ENCODE assay signal across 12 mouse cellular contexts in the genomic region with DNA sequence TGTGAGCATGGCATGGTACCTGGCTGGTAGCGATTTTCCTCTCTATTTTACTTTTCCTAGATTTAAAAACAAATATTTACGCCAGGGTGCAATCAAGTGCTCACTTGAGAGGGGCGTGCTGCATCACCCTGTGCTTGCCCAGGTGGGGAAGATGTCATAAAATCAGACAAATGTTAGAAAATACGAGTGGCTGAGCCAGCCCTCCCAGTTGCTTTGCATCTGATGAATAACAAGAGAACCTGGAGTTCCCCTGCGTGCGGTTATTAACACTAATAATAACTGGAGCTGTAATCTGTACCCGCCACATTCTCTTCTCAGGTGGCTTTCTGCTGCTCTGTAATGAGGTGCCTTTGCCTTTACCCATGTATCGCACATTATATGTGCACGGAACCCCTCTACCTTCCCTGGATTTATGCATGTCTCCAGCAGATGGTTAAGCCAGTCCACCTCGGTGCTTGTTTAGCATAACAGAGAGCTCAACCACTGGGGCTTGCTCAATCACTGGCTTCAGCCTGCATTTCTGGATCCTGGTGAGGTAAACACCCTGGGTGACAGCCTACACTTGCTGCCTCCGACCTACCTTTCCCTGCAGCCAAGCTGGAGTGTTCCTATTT.
DNase-seq lines count a peak whose midpoint lies in the region; ATAC-seq lines count a peak whose summit lies in the region.
"Had no signal": no experiment of that assay in that cellular context is flagged by ENCODE, and none has a peak within 500 bp of the region (broad histone marks: within the 10 kb centered on the region; RNA-seq: fewer than 3 reads in every experiment).

No protein-coding gene starts in this region.

- 0 out of 2 replicates have a peak overlapping the region, but pooled peaks have one; percentile 8 for H3K4me3 ChIP-seq in heart, embryonic 16.5 days (ENCODE audit: low read length)
- H3K4me3 ChIP-seq in forebrain, embryonic 15.5 days = 0 out of 2 replicates have a peak overlapping the region, but pooled peaks have one; percentile 8
- peak overlapping the region; percentile 9; the same call in 1 of the 2 replicates for H3K4me3 ChIP-seq in midbrain, embryonic 11.5 days (ENCODE audit: low read depth, low read length)
- H3K4me3 ChIP-seq: liver, embryonic 15.5 days had no signal

- no peak overlapping the region for H3K27ac ChIP-seq in heart, embryonic 16.5 days (ENCODE audit: low read length)
- no peak overlapping the region for H3K27ac ChIP-seq in forebrain, embryonic 15.5 days (replicated peaks)
- no peak overlapping the region for H3K27ac ChIP-seq in midbrain, embryonic 11.5 days (ENCODE audit: low read depth, low read length)
- H3K27ac ChIP-seq: liver, embryonic 15.5 days had no signal

- no peaks in the 10 kb centered on the region for H3K27me3 ChIP-seq in heart, embryonic 16.5 days (ENCODE audit: control insufficient read depth, insufficient read depth, low read length)
- H3K27me3 ChIP-seq in forebrain, embryonic 15.5 days = no peaks in the 10 kb centered on the region
- no peaks in the 10 kb centered on the region for H3K27me3 ChIP-seq in midbrain, embryonic 11.5 days (ENCODE audit: control insufficient read depth, insufficient read depth, low read length)

- intact Hi-C loops in heart, postnatal 10 days (cut with DNase I) = no loop called here

- no peaks in the 10 kb centered on the region for H3K36me3 ChIP-seq in heart, embryonic 16.5 days (ENCODE audit: control insufficient read depth, insufficient read depth)
- H3K36me3 ChIP-seq in forebrain, embryonic 15.5 days = no peaks in the 10 kb centered on the region
- H3K36me3 ChIP-seq in midbrain, embryonic 11.5 days (ENCODE audit: control insufficient read depth, insufficient read depth, low read length) = no peaks in the 10 kb centered on the region
- H3K36me3 ChIP-seq: liver, embryonic 15.5 days had no signal

- DNase-seq in heart, postnatal 10 days = no peak
- peak; percentile 34 for DNase-seq in R1 (ENCODE audit: low read depth, low spot score)
- peak; percentile 88 for DNase-seq in midbrain, embryonic 11.5 days (ENCODE audit: low spot score, missing footprints)
- no peak for DNase-seq in right cerebral cortex, postnatal 14 days
- DNase-seq in testis, postnatal 10 days (ENCODE audit: low spot score) = no peak
- no peak for DNase-seq in cerebellum, postnatal 10 days
- DNase-seq: adrenal gland, adult 2 months; gastrocnemius, postnatal 14 days; thymus, postnatal 25 days had no signal

- no peak for ATAC-seq in heart, embryonic 16.5 days (replicated peaks; ENCODE audit: extremely low read depth, insufficient read depth, low FRiP score)
- ATAC-seq in forebrain, embryonic 15.5 days (replicated peaks) = no peak
- peak; percentile 51; the same call in 1 of the 2 replicates for ATAC-seq in midbrain, embryonic 11.5 days (ENCODE audit: low FRiP score)

- peak overlapping the region; percentile 41 for H3K4me2 ChIP-seq in heart, embryonic 16.5 days (ENCODE audit: low read depth, low read length)
- peak overlapping the region; percentile 27 for H3K4me2 ChIP-seq in forebrain, embryonic 15.5 days (replicated peaks)
- peak overlapping the region; percentile 35 for H3K4me2 ChIP-seq in midbrain, embryonic 11.5 days
- H3K4me2 ChIP-seq: liver, embryonic 15.5 days had no signal

- H3K4me1 ChIP-seq in heart, embryonic 16.5 days (ENCODE audit: control insufficient read depth, insufficient read depth, low read length) = no peaks in the 10 kb centered on the region
- peaks cover 14% of the 10 kb centered on the region for H3K4me1 ChIP-seq in forebrain, embryonic 15.5 days
- peaks cover 13% of the 10 kb centered on the region for H3K4me1 ChIP-seq in midbrain, embryonic 11.5 days (ENCODE audit: control insufficient read depth, insufficient read depth, low read length)
- H3K4me1 ChIP-seq: liver, embryonic 15.5 days had no signal

- H3K9ac ChIP-seq in heart, embryonic 16.5 days (ENCODE audit: low read length) = no peak overlapping the region
- H3K9ac ChIP-seq in forebrain, embryonic 15.5 days (replicated peaks) = no peak overlapping the region
- H3K9ac ChIP-seq in midbrain, embryonic 11.5 days (ENCODE audit: low read length) = no peak overlapping the region; the same call in 1 of the 2 replicates
- H3K9ac ChIP-seq: liver, embryonic 15.5 days had no signal

- no peaks in the 10 kb centered on the region for H3K9me3 ChIP-seq in heart, embryonic 16.5 days (replicated peaks; ENCODE audit: control insufficient read depth, low read length)
- H3K9me3 ChIP-seq in forebrain, embryonic 15.5 days = no peaks in the 10 kb centered on the region
- no peaks in the 10 kb centered on the region for H3K9me3 ChIP-seq in midbrain, embryonic 11.5 days (ENCODE audit: control insufficient read depth, low read length)
- H3K9me3 ChIP-seq: liver, embryonic 15.5 days had no signal

- 13% methylated on average over 11 of the region's 11 CpGs for WGBS in heart, embryonic 16.5 days
- 25% methylated on average over 11 of the region's 11 CpGs for WGBS in forebrain, embryonic 15.5 days
- WGBS in midbrain, embryonic 11.5 days = 15% methylated on average over 11 of the region's 11 CpGs

Comparison
In these comparisons a context has a peak if more than half of its experiments do, and no peak if none do; other contexts are left out.
1. DNase-seq: peak in R1 (single experiment) and midbrain, embryonic 11.5 days (single experiment); none in heart, postnatal 10 days (0 of 2), right cerebral cortex, postnatal 14 days (single experiment), testis, postnatal 10 days (single experiment) and cerebellum, postnatal 10 days (0 of 2).
2. Peak in every context shown above with its lines, with median percentiles within 50 percentile points of each other: H3K4me2 ChIP-seq and H3K4me3 ChIP-seq.